Mouse (Mus musculus): Measurements from ENCODE around the gene Eml1. TPM values are rescaled to one million over a fixed set of nuclear protein-coding genes. Genes with fewer than 3 reads are reported as not detected.

Gene Eml1
- total and polyA plus RNA-seq, 2 experiments from 2014 or later, result 41.2 to 55.2 TPM

- H3K27ac ChIP-seq, result no peak overlapping the region
- TF ChIP-seq CTCF (IDR thresholded peaks at IDR 0.05; ENCODE audit: low read depth), result peak; percentile 48
- ATAC-seq (no peak), DNase-seq (ENCODE audit: low spot score) (no peak)
- no peaks in the 10 kb centered on the region for H3K36me3 ChIP-seq (ENCODE audit: insufficient read depth, low read length)
- no peak overlapping the region for H3K4me3 ChIP-seq (ENCODE audit: low read length)
- H3K27me3 ChIP-seq (ENCODE audit: insufficient read depth, low read length), result no peaks in the 10 kb centered on the region
- no peaks in the 10 kb centered on the region for H3K9me3 ChIP-seq (ENCODE audit: low read length)
- peaks cover 13% of the 10 kb centered on the region for H3K4me1 ChIP-seq (ENCODE audit: insufficient read depth, low read length)
- H3K4me2 ChIP-seq (ENCODE audit: low read depth, low read length), result peak overlapping the region; percentile 77; the same call in 1 of the 2 replicates
- H3K9ac ChIP-seq (replicated peaks; ENCODE audit: low read length), result no peak overlapping the region
Observed at GRCm38 (mm10) chr12:108558194-108558593, 187.4 kb downstream of the Eml1 start.

DNA sequence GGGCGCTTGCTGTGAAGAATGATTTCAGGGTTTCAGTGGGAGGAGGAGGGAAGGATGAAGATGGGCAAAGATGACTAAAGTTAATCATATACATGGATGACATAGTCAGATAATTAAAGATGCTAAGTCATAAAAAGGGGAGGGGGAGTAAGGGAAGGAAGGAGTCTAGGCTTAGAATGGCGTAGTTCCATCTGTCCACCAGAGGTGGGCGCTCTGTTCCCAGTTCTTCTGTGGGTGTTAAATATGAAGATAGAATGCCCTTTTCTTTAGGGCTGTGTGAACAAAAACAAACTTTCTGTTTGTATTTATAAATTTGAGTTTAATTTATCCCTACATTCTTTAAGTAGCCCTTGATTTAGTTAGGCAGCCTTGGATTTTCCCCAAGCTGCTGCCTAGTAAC lies 192.5 kb downstream of the Eml1 start:
- Histone ChIP-seq H3K27me3 (ENCODE audit: insufficient read depth, low read length) (no peaks in the 10 kb centered on the region), H3K4me3 (ENCODE audit: low read length) (no peak overlapping the region), H3K36me3 (ENCODE audit: insufficient read depth, low read length) (no peaks in the 10 kb centered on the region), H3K27ac (no peak overlapping the region), H3K9me3 (ENCODE audit: low read length) (no peaks in the 10 kb centered on the region), H3K4me1 (ENCODE audit: insufficient read depth, low read length) (no peaks in the 10 kb centered on the region), H3K4me2 (ENCODE audit: low read depth, low read length) (no peak overlapping the region), H3K9ac (replicated peaks; ENCODE audit: low read length) (no peak overlapping the region)
- DNase-seq (ENCODE audit: low spot score) (peak; percentile 56), ATAC-seq (no peak)
- TF ChIP-seq CTCF (IDR thresholded peaks at IDR 0.05; ENCODE audit: low read depth), result peak; percentile 71
- WGBS, result 75% methylated on average over 3 of the region's 3 CpGs

DNA sequence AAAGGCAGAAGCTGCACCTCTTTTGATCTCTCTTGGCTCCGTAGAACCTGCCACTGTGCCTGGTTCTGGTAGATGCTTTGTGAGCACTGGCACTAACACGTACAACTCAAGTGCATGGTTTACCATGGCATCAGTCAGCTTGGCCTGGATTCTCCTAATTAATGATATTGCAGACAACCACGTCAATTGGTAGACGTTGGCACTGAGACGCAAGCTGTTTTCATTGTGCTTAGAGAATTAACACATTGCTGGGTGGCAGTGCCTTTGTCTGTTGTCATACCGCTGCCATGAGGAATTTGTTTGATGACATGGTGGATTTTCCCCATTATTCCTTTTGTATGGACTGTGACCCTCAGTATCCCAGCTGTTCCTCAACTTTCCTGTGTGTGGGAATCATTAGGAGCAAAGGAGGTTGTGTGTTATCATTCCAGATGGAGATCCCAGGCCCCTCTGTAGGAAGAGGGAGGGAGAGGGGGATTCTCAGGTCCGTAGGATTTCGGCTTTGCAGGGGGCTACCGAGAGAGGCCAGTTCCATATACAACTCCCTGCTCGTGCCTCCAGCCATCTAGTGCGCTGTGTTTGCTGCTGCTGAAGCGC lies 194.3 kb downstream of the Eml1 start:
- H3K9me3 ChIP-seq (ENCODE audit: low read length), result no peaks in the 10 kb centered on the region
- TF ChIP-seq CTCF (IDR thresholded peaks at IDR 0.05; ENCODE audit: low read depth), result no peak
- H3K27ac ChIP-seq, result no peak overlapping the region
- H3K27me3 ChIP-seq (ENCODE audit: insufficient read depth, low read length), result no peaks in the 10 kb centered on the region
- H3K4me3 ChIP-seq (ENCODE audit: low read length), result no peak overlapping the region
- no peak overlapping the region for H3K9ac ChIP-seq (replicated peaks; ENCODE audit: low read length)
- no peaks in the 10 kb centered on the region for H3K4me1 ChIP-seq (ENCODE audit: insufficient read depth, low read length)
- no peak overlapping the region for H3K4me2 ChIP-seq (ENCODE audit: low read depth, low read length)
- 23% methylated on average over 12 of the region's 12 CpGs for WGBS
- ATAC-seq, result peak; percentile 58
- peak; percentile 46 for DNase-seq (ENCODE audit: low spot score)
- no peaks in the 10 kb centered on the region for H3K36me3 ChIP-seq (ENCODE audit: insufficient read depth, low read length)

DNA sequence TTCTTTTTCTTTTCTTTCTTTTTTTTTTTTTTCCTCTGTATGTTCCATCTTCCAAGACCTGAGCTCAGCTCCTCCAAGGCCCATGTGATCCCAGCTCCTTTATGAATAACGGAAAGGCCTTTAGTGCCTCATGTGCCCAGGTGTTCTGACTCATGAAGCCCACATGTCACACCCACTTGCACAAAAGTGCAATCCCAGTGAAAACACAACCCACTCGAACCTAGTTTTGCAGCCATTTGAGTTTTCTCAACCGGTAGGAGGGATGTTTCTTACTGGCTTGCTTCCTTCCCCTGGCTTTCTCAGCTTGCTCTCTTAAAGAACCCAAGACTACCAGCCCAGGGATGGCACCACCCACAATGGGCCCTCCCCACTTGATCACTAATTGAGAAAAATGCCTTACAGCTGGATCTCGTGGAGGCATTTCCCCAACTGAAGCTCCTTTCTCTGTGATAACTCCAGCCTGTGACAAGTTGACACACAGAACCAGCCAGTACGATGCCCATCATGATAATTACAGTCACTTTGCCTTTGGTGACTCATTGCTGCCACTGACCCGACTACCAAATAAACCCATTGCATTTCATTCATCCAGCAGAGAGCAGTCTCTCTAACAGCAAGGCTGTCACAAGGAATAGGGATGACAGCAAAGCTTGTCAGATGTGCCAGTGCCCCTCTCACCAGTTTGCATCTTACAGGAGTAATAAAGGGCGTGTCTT lies 208.6 kb downstream of the Eml1 start:
- Histone ChIP-seq H3K4me2 (ENCODE audit: low read depth, low read length) (no peak overlapping the region), H3K36me3 (ENCODE audit: insufficient read depth, low read length) (peaks cover under 1% of the 10 kb centered on the region; the same call in 1 of the 2 replicates), H3K9me3 (ENCODE audit: low read length) (no peaks in the 10 kb centered on the region), H3K27me3 (ENCODE audit: insufficient read depth, low read length) (no peaks in the 10 kb centered on the region), H3K4me3 (ENCODE audit: low read length) (no peak overlapping the region), H3K4me1 (ENCODE audit: insufficient read depth, low read length) (no peaks in the 10 kb centered on the region), H3K27ac (no peak overlapping the region), H3K9ac (replicated peaks; ENCODE audit: low read length) (no peak overlapping the region)
- no peak for TF ChIP-seq CTCF (IDR thresholded peaks at IDR 0.05; ENCODE audit: low read depth)
- DNase-seq (ENCODE audit: low spot score) (no peak), ATAC-seq (no peak)
- WGBS, result 81% methylated on average over 7 of the region's 7 CpGs

DNA sequence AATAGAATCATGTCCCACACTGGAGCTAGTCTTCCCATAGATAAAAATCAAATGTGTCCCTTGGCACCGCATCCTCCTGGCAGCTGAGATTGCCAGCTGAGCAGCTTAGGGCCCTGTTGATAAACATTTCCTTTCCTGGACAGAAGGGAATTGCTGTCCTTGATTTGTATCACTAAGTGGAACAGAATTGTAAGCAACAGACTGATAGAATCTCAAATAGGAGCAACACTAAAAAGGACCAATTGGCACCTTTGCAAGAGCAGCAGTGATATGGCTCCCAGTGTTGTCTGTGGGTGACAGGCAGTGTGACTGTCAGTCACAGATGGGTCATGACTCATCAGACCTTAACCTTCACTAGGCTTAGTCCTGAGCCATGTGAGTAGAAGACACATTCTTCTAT lies 213.0 kb downstream of the Eml1 start:
- Histone ChIP-seq H3K4me2 (ENCODE audit: low read depth, low read length) (no peak overlapping the region), H3K27ac (no peak overlapping the region), H3K4me1 (ENCODE audit: insufficient read depth, low read length) (no peaks in the 10 kb centered on the region), H3K9me3 (ENCODE audit: low read length) (no peaks in the 10 kb centered on the region), H3K9ac (replicated peaks; ENCODE audit: low read length) (no peak overlapping the region), H3K27me3 (ENCODE audit: insufficient read depth, low read length) (no peaks in the 10 kb centered on the region), H3K36me3 (ENCODE audit: insufficient read depth, low read length) (no peaks in the 10 kb centered on the region), H3K4me3 (ENCODE audit: low read length) (no peak overlapping the region)
- DNase-seq (ENCODE audit: low spot score) (no peak), ATAC-seq (no peak)
- TF ChIP-seq CTCF (IDR thresholded peaks at IDR 0.05; ENCODE audit: low read depth), result no peak
- 84% methylated on average over 1 of the region's 1 CpGs for WGBS

Other genes with a start within 250 kb of the Eml1 start
- gene Setd3, start 191.6 kb upstream of the Eml1 start, total RNA-seq (2014; rRNA removed), result 57.4 and 61.3 TPM in 2 replicates
- gene Setd3, start 191.6 kb upstream of the Eml1 start, polyA plus RNA-seq (2015; fragmentation: Nextera tagmentation; extraction: Ambion mirVana), result 87.1 and 90.4 TPM in 2 replicates
- gene Ccnk, start 191.4 kb upstream of the Eml1 start, total RNA-seq (2014; rRNA removed), result 8.0 and 10.7 TPM in 2 replicates
- gene Ccnk, start 191.4 kb upstream of the Eml1 start, polyA plus RNA-seq (2015; fragmentation: Nextera tagmentation; extraction: Ambion mirVana), result 2.3 and 2.8 TPM in 2 replicates
- 86.3 and 94.7 TPM in 2 replicates for gene Ccdc85c, start 95.5 kb upstream of the Eml1 start, total RNA-seq (2014; rRNA removed)
- gene Ccdc85c, start 95.5 kb upstream of the Eml1 start, polyA plus RNA-seq (2015; fragmentation: Nextera tagmentation; extraction: Ambion mirVana), result 16.9 and 17.0 TPM in 2 replicates
- 10.2 and 10.8 TPM in 2 replicates for gene Hhipl1, start 64.7 kb upstream of the Eml1 start, total RNA-seq (2014; rRNA removed)
- gene Hhipl1, start 64.7 kb upstream of the Eml1 start, polyA plus RNA-seq (2015; fragmentation: Nextera tagmentation; extraction: Ambion mirVana), result 2.8 and 3.2 TPM in 2 replicates
- gene Cyp46a1, start 36.6 kb upstream of the Eml1 start, total RNA-seq (2014; rRNA removed), result 36.3 and 39.8 TPM in 2 replicates
- gene Cyp46a1, start 36.6 kb upstream of the Eml1 start, polyA plus RNA-seq (2015; fragmentation: Nextera tagmentation; extraction: Ambion mirVana), result 46.2 and 49.7 TPM in 2 replicates
- 178 and 240 TPM in 2 replicates for gene Evl, start 183.8 kb downstream of the Eml1 start, total RNA-seq (2014; rRNA removed)
- 222 and 231 TPM in 2 replicates for gene Evl, start 183.8 kb downstream of the Eml1 start, polyA plus RNA-seq (2015; fragmentation: Nextera tagmentation; extraction: Ambion mirVana)

Measured in hindbrain, postnatal 0 days (tissue).